Mouse (Mus musculus) embryonic fibroblast, embryonic 13.5 days (primary cell): ENCODE data around the gene Ccn5. TPM values are rescaled to one million over a fixed set of nuclear protein-coding genes. Genes with fewer than 3 reads are reported as not detected.

Experiments
- H3K27ac ChIP-seq: 2 replicates; pipeline ENCODE4 v1.5.1; 2012; ENCODE audit warnings: low read length, control low read depth, inconsistent platforms; ENCODE audit not compliant: insufficient read depth
- H3K4me1 ChIP-seq: 2 replicates; pipeline ENCODE4 v1.6.1; 2011; ENCODE audit warnings: low read length; ENCODE audit not compliant: control insufficient read depth, insufficient read depth
- H3K4me3 ChIP-seq: 2 replicates; pipeline ENCODE4 v1.5.1; 2011; ENCODE audit warnings: mild to moderate bottlenecking, control low read depth, low read length; ENCODE audit not compliant: insufficient read depth
- CTCF ChIP-seq: IDR thresholded peaks from 2 replicates; pipeline ENCODE4 v1.5.1; 2011; ENCODE audit warnings: mild to moderate bottlenecking, control low read depth, low read length, moderate library complexity, borderline replicate concordance; ENCODE audit not compliant: insufficient read depth
- POLR2A ChIP-seq: IDR thresholded peaks from 2 replicates; pipeline ENCODE4 v1.6.1; 2011; ENCODE audit warnings: low read depth, mild to moderate bottlenecking, control low read depth, low read length, moderate library complexity
- polyA plus RNA-seq: library from polyadenylated mRNA; stranded (reverse); fragments of >200 nt; gene quantifications from 2 replicates; pipeline ENCODE4 v1.2.4, GENCODE M21; 2011; ENCODE audit warnings: low read depth; ENCODE audit not compliant: missing spikeins, insufficient read length

Gene Ccn5
- polyA plus RNA-seq, 1 experiment, result 203 TPM

GRCm38 (mm10) chr2:163871266-163871665 lies 50.6 kb downstream of the Ccn5 start:
- H3K4me1 ChIP-seq, result no peaks in the 10 kb centered on the region
- TF ChIP-seq CTCF (no peak), POLR2A (no peak)
- H3K27ac ChIP-seq, result no peak overlapping the region
- H3K4me3 ChIP-seq, result no peak overlapping the region

GRCm38 (mm10) chr2:163871906-163872305 lies 51.2 kb downstream of the Ccn5 start:
- H3K4me1 ChIP-seq, result no peaks in the 10 kb centered on the region
- no peak overlapping the region for H3K4me3 ChIP-seq
- no peak overlapping the region for H3K27ac ChIP-seq
- TF ChIP-seq POLR2A, result no peak
- no peak for TF ChIP-seq CTCF

GRCm38 (mm10) chr2:163874877-163875276 lies 54.2 kb downstream of the Ccn5 start:
- Histone ChIP-seq H3K4me1 (no peaks in the 10 kb centered on the region), H3K4me3 (no peak overlapping the region), H3K27ac (no peak overlapping the region)
- TF ChIP-seq POLR2A (no peak), CTCF (no peak)

DNA sequence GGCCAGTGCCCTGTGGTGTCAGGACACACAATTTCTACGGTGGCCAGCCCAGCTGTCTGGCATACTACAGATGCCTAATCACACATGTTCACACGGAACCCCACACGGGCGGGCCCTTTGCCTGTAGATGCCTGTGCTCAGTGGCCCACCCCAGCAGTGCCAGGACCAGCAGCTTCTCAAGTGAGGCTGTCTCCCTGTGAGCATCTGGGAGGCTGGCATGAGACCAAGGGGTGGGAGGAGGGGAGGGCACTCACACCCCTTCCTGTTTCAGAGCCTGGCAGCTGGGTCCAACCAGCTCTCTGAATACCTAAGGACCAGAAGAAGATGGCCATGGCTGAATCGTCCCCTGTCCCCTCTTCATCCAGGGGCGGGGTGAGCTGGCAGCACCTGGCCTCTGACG lies 54.8 kb downstream of the Ccn5 start:
- TF ChIP-seq CTCF, result no peak
- TF ChIP-seq POLR2A, result no peak
- no peaks in the 10 kb centered on the region for H3K4me1 ChIP-seq
- H3K27ac ChIP-seq, result no peak overlapping the region
- no peak overlapping the region for H3K4me3 ChIP-seq

DNA sequence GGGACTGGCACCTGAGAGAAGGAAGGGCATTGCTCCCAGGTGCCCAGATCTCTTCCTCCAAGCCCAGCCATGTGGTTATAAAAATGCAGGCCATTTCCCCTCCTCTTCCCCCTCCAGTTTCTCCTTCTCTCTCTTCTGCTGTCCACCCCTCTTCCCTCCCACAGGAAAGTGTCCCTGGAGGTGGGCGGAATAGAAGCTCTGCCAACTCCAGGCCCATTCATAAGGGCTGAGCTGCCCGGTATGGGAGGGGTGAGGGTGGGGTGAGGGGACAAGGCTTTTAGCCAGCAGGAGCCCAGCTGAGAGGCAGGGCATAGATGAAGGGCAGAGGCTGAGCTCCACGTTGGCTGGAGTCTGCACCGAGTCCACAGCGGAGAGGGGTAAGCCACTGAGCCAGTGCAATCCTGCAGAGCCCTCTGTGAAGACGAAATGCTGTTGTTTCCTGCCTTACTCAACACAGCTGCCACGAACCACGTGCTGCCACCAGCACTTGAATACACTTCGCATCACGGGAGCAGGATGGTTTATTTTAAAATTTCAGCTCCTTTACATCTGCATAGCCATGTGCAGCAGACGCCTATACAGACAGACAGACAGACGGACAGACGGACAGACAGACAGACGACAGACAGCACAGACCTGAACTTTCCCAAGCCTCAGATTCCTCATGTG lies 56.3 kb downstream of the Ccn5 start:
- TF ChIP-seq CTCF (no peak), POLR2A (no peak)
- Histone ChIP-seq H3K27ac (no peak overlapping the region), H3K4me3 (no peak overlapping the region), H3K4me1 (no peaks in the 10 kb centered on the region)

DNA sequence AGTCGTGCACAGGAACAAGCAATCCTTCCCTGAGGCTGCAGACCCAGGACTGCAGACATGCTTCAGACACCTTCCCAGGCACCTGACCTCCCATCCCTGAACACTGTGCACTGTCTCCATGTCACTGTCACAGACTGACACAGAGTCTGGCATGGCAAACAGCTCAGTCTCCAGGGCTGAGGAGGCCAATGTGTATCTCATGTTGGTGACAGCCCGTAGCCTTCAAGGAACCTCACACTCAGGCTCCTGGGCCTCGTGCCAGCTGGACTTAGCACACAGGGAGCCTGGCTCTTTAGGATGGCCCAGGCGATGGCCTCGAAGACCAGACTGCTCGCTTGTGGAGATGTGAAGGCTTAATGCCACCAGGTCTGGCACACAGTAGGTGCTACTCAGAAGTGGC lies 60.2 kb downstream of the Ccn5 start:
- no peak for TF ChIP-seq POLR2A
- TF ChIP-seq CTCF, result no peak
- Histone ChIP-seq H3K27ac (no peak overlapping the region), H3K4me1 (no peaks in the 10 kb centered on the region), H3K4me3 (no peak overlapping the region)

Other genes starting within 250 kb of the Ccn5 start
- 40.7 TPM in 2 replicates for gene Ttpal, start 218.5 kb upstream of the Ccn5 start, polyA plus RNA-seq
- 262 and 294 TPM in 2 replicates for gene Serinc3, start 175.7 kb upstream of the Ccn5 start, polyA plus RNA-seq
- gene Pkig, start 162.5 kb upstream of the Ccn5 start, polyA plus RNA-seq, result 33.6 and 39.7 TPM in 2 replicates
- gene Ada, start 70.6 kb upstream of the Ccn5 start, polyA plus RNA-seq, result 26.9 and 32.7 TPM in 2 replicates
- gene Kcnk15, start 32.8 kb downstream of the Ccn5 start, polyA plus RNA-seq, result 0.26 TPM in 1 of 2 replicates, not detected in the other
- 0.14 TPM in 1 of 2 replicates, not detected in the other for gene Rims4, start 97.8 kb downstream of the Ccn5 start, polyA plus RNA-seq
- gene Ywhab, start 174.1 kb downstream of the Ccn5 start, polyA plus RNA-seq, result 208 and 218 TPM in 2 replicates
- 1.4 and 1.5 TPM in 2 replicates for gene Pabpc1l, start 204.6 kb downstream of the Ccn5 start, polyA plus RNA-seq
- 23.1 and 24.0 TPM in 2 replicates for gene Stk4, start 249.5 kb downstream of the Ccn5 start, polyA plus RNA-seq